Mouse (Mus musculus) left cerebral cortex, postnatal 25 days (tissue): Measurements from ENCODE around the gene Dexi. TPM values are rescaled to one million over a fixed set of nuclear protein-coding genes. Genes with fewer than 3 reads are reported as not detected.

Experiments
- DNase-seq, 2 experiments: peaks; one replicate each; pipeline ENCODE4 v3.0.0; 2022; ENCODE audit warnings: low spot score in 2 of 2, mixed read lengths in 1 of 2
- intact Hi-C: fragments of 180-260 bp; cut with DNase I; formaldehyde crosslinking; loops from one replicate; pipeline ENCODE4 v1.15.1; 2025
- total RNA-seq, 2 experiments: library from RNA; stranded (reverse); gene quantifications; 2 replicates each; pipeline ENCODE4 v1.2.3; 2021

The Dexi gene
- 10 to 100 TPM; 59.5 to 64.8 TPM for total RNA-seq

- peak; percentile 95 to 99 for DNase-seq
- intact Hi-C loops = no loop called here
Observed at GRCm38 (mm10) chr16:10542698-10543365, at the start of gene Dexi. Gene Dexi, minus strand, starts transcription at chr16:10543054.

GRCm38 (mm10) chr16:10586546-10586945, 43.7 kb upstream of the Dexi start:
- peak in 1 of 2 experiments; percentile 52 for DNase-seq
- intact Hi-C loops = loop anchor here (5.0 kb wide), 1 partner anchor 201 kb away; the partner anchor contains the start of genes Socs1 and Tnp2

- no peak for DNase-seq
- intact Hi-C loops = loop anchor here (5.0 kb wide), 1 partner anchor 202 kb away; the partner anchor contains the start of genes Socs1 and Tnp2
Observed at GRCm38 (mm10) chr16:10585165-10585564, 42.3 kb upstream of the Dexi start.

- no peak for DNase-seq
- intact Hi-C loops = no loop called here
Observed at GRCm38 (mm10) chr16:10581234-10581898, 38.5 kb upstream of the Dexi start.

GRCm38 (mm10) chr16:10578376-10578775, 35.5 kb upstream of the Dexi start:
- DNase-seq = no peak
- intact Hi-C loops = loop anchor here (10.0 kb wide), 1 partner anchor 456 kb away; no protein-coding TSS in a partner anchor

GRCm38 (mm10) chr16:10577548-10577947, 34.7 kb upstream of the Dexi start:
- DNase-seq = no peak
- intact Hi-C loops = loop anchor here (10.0 kb wide), 1 partner anchor 457 kb away; no protein-coding TSS in a partner anchor

- no peak for DNase-seq
- intact Hi-C loops = loop anchor here (10.0 kb wide), 1 partner anchor 459 kb away; no protein-coding TSS in a partner anchor
Observed at GRCm38 (mm10) chr16:10575915-10576314, 33.1 kb upstream of the Dexi start.

- peak in 1 of 2 experiments; percentile 24 for DNase-seq
- intact Hi-C loops = loop anchor here (5.0 to 10.0 kb wide), 3 partner anchors 192 to 460 kb away; no protein-coding TSS in a partner anchor
Observed at GRCm38 (mm10) chr16:10574936-10575335, 32.1 kb upstream of the Dexi start.

GRCm38 (mm10) chr16:10571820-10572219, 29.0 kb upstream of the Dexi start:
- intact Hi-C loops = loop anchor here (2.0 to 10.0 kb wide), 4 partner anchors 195 to 463 kb away; no protein-coding TSS in a partner anchor
- no peak for DNase-seq

GRCm38 (mm10) chr16:10570708-10571107, 27.9 kb upstream of the Dexi start:
- peak; percentile 60 to 66 for DNase-seq
- intact Hi-C loops = loop anchor here (5.0 to 10.0 kb wide), 3 partner anchors 197 to 464 kb away; no protein-coding TSS in a partner anchor

GRCm38 (mm10) chr16:10569809-10570395, 27.0 kb upstream of the Dexi start:
- intact Hi-C loops = loop anchor here (5.0 to 10.0 kb wide), 3 partner anchors 197 to 465 kb away; no protein-coding TSS in a partner anchor
- DNase-seq = no peak

- intact Hi-C loops = loop anchor here (2.0 kb wide), 1 partner anchor 218 kb away; the partner anchor contains the start of gene Socs1
- DNase-seq = no peak
Observed at GRCm38 (mm10) chr16:10567153-10567552, 24.3 kb upstream of the Dexi start.

- intact Hi-C loops = no loop called here
- DNase-seq = peak; percentile 69 to 82
Observed at GRCm38 (mm10) chr16:10565278-10565885, 22.5 kb upstream of the Dexi start.

- intact Hi-C loops = no loop called here
- peak in 1 of 2 experiments; percentile 83 for DNase-seq
Observed at GRCm38 (mm10) chr16:10559991-10560390, 17.1 kb upstream of the Dexi start.

- intact Hi-C loops = no loop called here
- no peak for DNase-seq
Observed at GRCm38 (mm10) chr16:10553858-10554257, 11.0 kb upstream of the Dexi start.

GRCm38 (mm10) chr16:10551592-10551991, 8.7 kb upstream of the Dexi start:
- intact Hi-C loops = no loop called here

GRCm38 (mm10) chr16:10549600-10549999, 6.7 kb upstream of the Dexi start:
- peak in 1 of 2 experiments; percentile 62 for DNase-seq
- intact Hi-C loops = no loop called here

More at GRCm38 (mm10) chr16:10551592-10551991, 8.7 kb upstream of the Dexi start:
- no peak for DNase-seq

- intact Hi-C loops = no loop called here
- no peak for DNase-seq
Observed at GRCm38 (mm10) chr16:10548938-10549337, 6.1 kb upstream of the Dexi start.

- intact Hi-C loops = no loop called here
- no peak for DNase-seq
Observed at GRCm38 (mm10) chr16:10546865-10547264, 4.0 kb upstream of the Dexi start.
